Mouse (Mus musculus): Measurements from ENCODE around the gene Perp.

- TF ChIP-seq GATA1 (IDR thresholded peaks at IDR 0.05; ENCODE audit: borderline replicate concordance, low read length) (no peak), FLI1 (IDR thresholded peaks at IDR 0.05; ENCODE audit: low read length) (no peak)
These were observed 42.3 kb downstream of the Perp start for GRCm38 (mm10) chr10:18886918-18887625.

All from megakaryocyte, embryonic 14.5 days (primary cell).